Mouse (Mus musculus) midbrain, embryonic 16.5 days (tissue): ENCODE measurements around the gene Olfr1371. TPM values are rescaled to one million over a fixed set of nuclear protein-coding genes. Genes with fewer than 3 reads are reported as not detected.
A peak's percentile ranks its signal among the peaks of the same experiment; 100 is the strongest.
"Not testable (repeated sequence)": the region's sequence is repeated elsewhere in the genome, so short reads cannot be mapped to it uniquely, and the experiment has no call there.

Source experiments
- ATAC-seq: fragments of 200-750 bp; cut with Nextera tagmentation; 2 replicates; pipeline ENCODE4 v1.8.0; 2017; ENCODE audit warnings: moderate TSS enrichment
- H3K27ac ChIP-seq: fragments of 300-500 bp; sonication (generic); 2 replicates; pipeline ENCODE4 v1.5.1; 2014; ENCODE audit warnings: mild to moderate bottlenecking, low read length, mixed read lengths
- H3K27me3 ChIP-seq: fragments of 300-500 bp; sonication (generic); 2 replicates; pipeline ENCODE4 v1.6.1; 2014; ENCODE audit warnings: low read depth, low read length, mixed read lengths; ENCODE audit not compliant: control insufficient read depth, insufficient read depth
- H3K36me3 ChIP-seq: fragments of 300-500 bp; sonication (generic); 2 replicates; pipeline ENCODE4 v1.6.1; 2014; ENCODE audit warnings: mild to moderate bottlenecking, low read length, moderate library complexity, mixed read lengths; ENCODE audit not compliant: control insufficient read depth, insufficient read depth
- H3K4me1 ChIP-seq: fragments of 300-500 bp; sonication (generic); 2 replicates; pipeline ENCODE4 v1.6.1; 2014; ENCODE audit warnings: mild to moderate bottlenecking, low read length, mixed read lengths; ENCODE audit not compliant: control insufficient read depth, insufficient read depth
- H3K4me2 ChIP-seq: fragments of 300-500 bp; sonication (generic); 2 replicates; pipeline ENCODE4 v1.6.1; 2014; ENCODE audit warnings: mild to moderate bottlenecking, low read length, mixed read lengths
- H3K4me3 ChIP-seq: fragments of 300-500 bp; sonication (generic); 2 replicates; pipeline ENCODE4 v1.5.1; 2014; ENCODE audit warnings: low read depth, mild to moderate bottlenecking, low read length, moderate library complexity, mixed read lengths
- H3K9ac ChIP-seq: fragments of 300-500 bp; sonication (generic); 2 replicates; pipeline ENCODE4 v1.6.1; 2014; ENCODE audit warnings: low read depth, low read length, mixed read lengths
- H3K9me3 ChIP-seq: fragments of 300-500 bp; sonication (generic); replicated peaks from 2 replicates; pipeline ENCODE4 v1.6.1; 2014; ENCODE audit warnings: mild to moderate bottlenecking, low read length, mixed read lengths; ENCODE audit not compliant: control insufficient read depth, poor library complexity, severe bottlenecking
- WGBS: fragments of 180-500 bp; shearing (Covaris S2); extraction: QIAGEN DNeasy Blood & Tissue Kit; methylation state at CpG from one replicate; pipeline ENCODE4 v1.1.7; 2014; 5-methylcytosine and 5-hydroxymethylcytosine counted together
- polyA plus RNA-seq: library from polyadenylated mRNA; unstranded; fragments of >200 nt; fragmentation: Nextera tagmentation; extraction: Ambion mirVana; gene quantifications from 2 replicates; pipeline ENCODE4 v1.2.1, GENCODE M21; 2015

Gene Olfr1371
- polyA plus RNA-seq, 1 experiment from 2014 or later: not detected

DNA sequence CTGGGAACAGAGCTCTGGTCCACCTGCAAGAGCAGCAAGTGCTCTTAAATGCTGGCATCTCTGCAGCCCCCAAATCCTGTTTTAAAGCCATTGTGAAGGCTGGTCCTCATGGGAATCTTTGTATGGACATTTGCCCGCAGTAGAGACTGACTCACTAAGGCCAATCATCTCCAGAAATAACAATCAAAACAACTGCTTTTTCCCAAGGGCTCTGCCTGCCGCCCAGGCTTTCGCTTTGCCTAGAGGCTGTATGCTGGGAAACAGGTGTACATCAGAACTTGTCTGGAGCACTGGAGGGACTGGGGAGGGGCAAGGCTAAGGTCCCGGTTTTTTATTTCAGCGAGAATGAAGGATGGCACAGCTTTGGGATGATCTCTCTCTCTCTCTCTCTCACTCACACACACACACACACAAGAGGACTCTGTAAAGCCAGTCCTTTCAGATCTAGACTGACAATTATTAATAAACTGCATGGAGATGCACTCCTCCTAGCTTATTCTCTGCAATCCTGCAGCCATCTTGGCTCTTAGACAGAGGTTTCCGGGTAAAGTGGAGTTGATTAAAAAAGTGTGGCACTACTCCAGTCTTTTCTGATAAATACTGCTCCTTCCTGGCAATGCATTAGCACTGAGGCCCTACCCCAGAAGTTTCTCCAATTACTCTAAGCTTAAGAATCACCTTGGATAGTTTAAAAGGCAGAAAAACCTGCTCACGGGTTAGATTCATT is 15.1 kb upstream of the Olfr1371 start:
- Histone ChIP-seq H3K9me3 (no peaks in the 10 kb centered on the region), H3K4me3 (no peak overlapping the region), H3K36me3 (no peaks in the 10 kb centered on the region), H3K27me3 (peaks cover 2% of the 10 kb centered on the region; the same call in 1 of the 2 replicates), H3K4me1 (peaks cover 12% of the 10 kb centered on the region), H3K4me2 (no peak overlapping the region), H3K9ac (no peak overlapping the region), H3K27ac (no peak overlapping the region)
- 87% methylated on average over 7 of the region's 7 CpGs for WGBS
- ATAC-seq: no peak

DNA sequence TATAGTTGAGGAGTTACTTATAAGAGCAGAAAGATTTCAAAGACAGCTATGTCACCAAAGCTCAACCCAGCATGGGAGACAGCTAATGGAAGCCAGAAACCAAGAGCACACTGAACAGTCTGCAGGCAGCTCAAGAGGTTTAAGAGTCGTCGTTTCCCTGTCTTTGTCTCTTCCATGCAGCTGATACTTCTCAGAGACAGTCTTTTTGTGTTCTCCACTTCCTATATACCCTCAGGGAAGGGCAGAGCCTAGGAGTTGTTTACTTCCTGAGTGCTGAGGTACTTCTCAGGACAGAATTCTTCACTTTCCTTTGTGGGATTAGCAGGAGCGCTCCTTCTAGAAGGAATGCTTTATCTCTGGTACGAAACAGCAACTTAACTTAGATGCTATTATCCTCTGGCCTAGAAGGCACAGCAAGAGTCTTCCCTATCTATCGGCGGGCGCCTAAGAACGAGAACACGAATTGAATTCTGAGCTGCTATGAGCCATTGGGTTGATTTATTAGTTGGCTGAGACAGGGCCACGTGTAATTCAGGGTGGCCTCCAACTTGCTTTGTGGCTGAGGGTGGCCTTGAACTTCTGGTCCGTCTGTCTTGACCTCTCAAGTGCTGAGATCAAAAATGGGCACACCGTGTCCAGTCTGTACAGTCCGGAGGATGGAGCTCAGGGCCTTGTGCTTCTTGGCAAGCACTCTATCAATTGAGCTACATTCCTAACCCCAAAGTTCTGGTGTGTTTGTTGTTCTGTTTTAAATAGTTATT is 13.9 kb upstream of the Olfr1371 start:
- 84% methylated on average over 13 of the region's 13 CpGs for WGBS
- Histone ChIP-seq H3K4me2 (no peak overlapping the region), H3K27ac (no peak overlapping the region), H3K9ac (no peak overlapping the region), H3K4me3 (no peak overlapping the region), H3K36me3 (no peaks in the 10 kb centered on the region), H3K27me3 (peaks cover 5% of the 10 kb centered on the region; the same call in 1 of the 2 replicates), H3K9me3 (no peaks in the 10 kb centered on the region), H3K4me1 (peaks cover 4% of the 10 kb centered on the region)
- ATAC-seq: no peak

DNA sequence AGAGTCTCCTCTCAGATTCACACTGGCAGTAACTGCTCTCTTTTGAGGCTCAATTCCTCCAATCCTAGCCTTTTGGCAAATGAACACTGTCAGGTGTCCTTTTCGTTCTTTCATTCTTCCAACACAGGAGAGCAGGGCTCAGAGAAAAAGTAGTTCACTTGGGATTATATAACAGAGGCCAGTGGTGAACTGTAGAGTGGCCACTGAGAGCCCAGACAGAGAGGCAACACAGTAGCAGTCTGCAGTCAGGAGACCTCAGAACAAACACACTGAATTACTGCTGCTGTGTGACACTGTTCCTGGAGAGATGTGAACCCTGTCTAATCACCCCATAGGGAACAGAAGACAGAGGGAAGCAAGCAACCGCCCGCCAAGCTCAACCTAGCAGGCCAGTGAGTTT is 13.3 kb upstream of the Olfr1371 start:
- Histone ChIP-seq H3K36me3 (no peaks in the 10 kb centered on the region), H3K4me2 (no peak overlapping the region), H3K4me3 (no peak overlapping the region), H3K9ac (no peak overlapping the region), H3K9me3 (no peaks in the 10 kb centered on the region), H3K27me3 (peaks cover 5% of the 10 kb centered on the region; the same call in 1 of the 2 replicates), H3K27ac (no peak overlapping the region), H3K4me1 (peaks cover 4% of the 10 kb centered on the region)
- no peak for ATAC-seq
- 74% methylated on average over 3 of the region's 3 CpGs for WGBS

- H3K27me3 ChIP-seq: peaks cover 5% of the 10 kb centered on the region; the same call in 1 of the 2 replicates
- no peak for ATAC-seq
- no peak overlapping the region for H3K4me2 ChIP-seq
- WGBS: 55% methylated on average over 3 of the region's 3 CpGs
- H3K9ac ChIP-seq: no peak overlapping the region
- H3K36me3 ChIP-seq: no peaks in the 10 kb centered on the region
- no peaks in the 10 kb centered on the region for H3K9me3 ChIP-seq
- no peak overlapping the region for H3K4me3 ChIP-seq
- peaks cover 4% of the 10 kb centered on the region for H3K4me1 ChIP-seq
- H3K27ac ChIP-seq: no peak overlapping the region
Measured at GRCm38 (mm10) chr11:52225986-52226599, 12.3 kb upstream of the Olfr1371 start.

- no peaks in the 10 kb centered on the region for H3K9me3 ChIP-seq
- H3K27me3 ChIP-seq: peaks cover 5% of the 10 kb centered on the region; the same call in 1 of the 2 replicates
- H3K4me3 ChIP-seq: no peak overlapping the region
- H3K36me3 ChIP-seq: no peaks in the 10 kb centered on the region
- no peak overlapping the region for H3K27ac ChIP-seq
- H3K4me1 ChIP-seq: peaks cover 2% of the 10 kb centered on the region; the same call in 1 of the 2 replicates
- no peak overlapping the region for H3K9ac ChIP-seq
- 22% methylated on average over 19 of the region's 19 CpGs for WGBS
- no peak for ATAC-seq
- H3K4me2 ChIP-seq: no peak overlapping the region; the same call in 1 of the 2 replicates
Measured at GRCm38 (mm10) chr11:52223968-52224682, 10.3 kb upstream of the Olfr1371 start.

GRCm38 (mm10) chr11:52222891-52223290 is 9.1 kb upstream of the Olfr1371 start:
- WGBS: 78% methylated on average over 6 of the region's 6 CpGs
- Histone ChIP-seq H3K9me3 (no peaks in the 10 kb centered on the region), H3K4me1 (peaks cover 2% of the 10 kb centered on the region; the same call in 1 of the 2 replicates), H3K4me2 (no peak overlapping the region), H3K27me3 (peaks cover 5% of the 10 kb centered on the region; the same call in 1 of the 2 replicates), H3K27ac (no peak overlapping the region), H3K36me3 (no peaks in the 10 kb centered on the region), H3K9ac (no peak overlapping the region), H3K4me3 (no peak overlapping the region)
- no peak for ATAC-seq

GRCm38 (mm10) chr11:52221921-52222320 is 8.1 kb upstream of the Olfr1371 start:
- H3K4me3 ChIP-seq: not testable (repeated sequence)
- 93% methylated on average over 6 of the region's 6 CpGs for WGBS

GRCm38 (mm10) chr11:52220282-52220681 is 6.5 kb upstream of the Olfr1371 start:
- Histone ChIP-seq H3K36me3 (no peaks in the 10 kb centered on the region), H3K4me2 (0 out of 2 replicates have a peak overlapping the region, but pooled peaks have one; percentile 29), H3K27me3 (peaks cover 5% of the 10 kb centered on the region; the same call in 1 of the 2 replicates), H3K4me3 (no peak overlapping the region), H3K27ac (no peak overlapping the region), H3K9ac (no peak overlapping the region), H3K4me1 (peaks cover 2% of the 10 kb centered on the region; the same call in 1 of the 2 replicates), H3K9me3 (no peaks in the 10 kb centered on the region)
- no peak for ATAC-seq
- 10% methylated on average over 4 of the region's 4 CpGs for WGBS

More at GRCm38 (mm10) chr11:52221921-52222320, 8.1 kb upstream of the Olfr1371 start:
- not testable (repeated sequence) for H3K9me3 ChIP-seq, H3K27me3 ChIP-seq, ATAC-seq, H3K36me3 ChIP-seq, H3K27ac ChIP-seq, H3K9ac ChIP-seq, H3K4me1 ChIP-seq, H3K4me2 ChIP-seq
